Comparison of ENCODE assay signal across 22 mouse cellular contexts in genomic region chr2:165061638-165062433, GRCm38 (mm10). TPM values are rescaled to one million over a fixed set of nuclear protein-coding genes. Genes with fewer than 3 reads are reported as not detected.
A peak's percentile ranks its signal among the peaks of the same experiment; 100 is the strongest.
DNase-seq lines count a peak whose midpoint lies in the region; ATAC-seq and TF ChIP-seq lines count a peak whose summit lies in the region.
"Had no signal": no experiment of that assay in that cellular context is flagged by ENCODE, and none has a peak within 500 bp of the region (broad histone marks: within the 10 kb centered on the region; RNA-seq: fewer than 3 reads in every experiment).

No protein-coding gene starts in this region.

- 49% methylated on average over 16 of the region's 16 CpGs for WGBS in kidney, postnatal 0 days
- 52% methylated on average over 16 of the region's 16 CpGs for WGBS in intestine, embryonic 16.5 days
- 87% methylated on average over 16 of the region's 16 CpGs for WGBS in embryonic facial prominence, embryonic 10.5 days

- 0 out of 2 replicates have a peak overlapping the region, but pooled peaks have one; percentile 27 for H3K4me2 ChIP-seq in kidney, postnatal 0 days (ENCODE audit: low read length)
- H3K4me2 ChIP-seq in intestine, embryonic 16.5 days (ENCODE audit: low read depth, low read length) = 0 out of 2 replicates have a peak overlapping the region, but pooled peaks have one; percentile 3
- H3K4me2 ChIP-seq: embryonic facial prominence, embryonic 13.5 days; forebrain, embryonic 13.5 days; hindbrain, embryonic 15.5 days; liver, embryonic 15.5 days; neural tube, embryonic 13.5 days had no signal

- 0 out of 2 replicates have a peak, but pooled peaks cover under 1% of the 10 kb centered on the region for H3K4me1 ChIP-seq in kidney, postnatal 0 days (replicated peaks; ENCODE audit: insufficient read depth, low read length)
- H3K4me1 ChIP-seq in intestine, embryonic 16.5 days (ENCODE audit: control insufficient read depth, insufficient read depth, low read length) = peaks cover 6% of the 10 kb centered on the region; the same call in 1 of the 2 replicates
- peaks cover 5% of the 10 kb centered on the region for H3K4me1 ChIP-seq in embryonic facial prominence, embryonic 10.5 days
- H3K4me1 ChIP-seq: liver, embryonic 15.5 days had no signal

- peak overlapping the region; percentile 56 for H3K27ac ChIP-seq in kidney, postnatal 0 days
- H3K27ac ChIP-seq in intestine, embryonic 16.5 days (ENCODE audit: low read length) = peak overlapping the region; percentile 48; the same call in 1 of the 2 replicates
- no peak overlapping the region for H3K27ac ChIP-seq in embryonic facial prominence, embryonic 10.5 days (replicated peaks)
- H3K27ac ChIP-seq: embryonic facial prominence, embryonic 13.5 days; forebrain, embryonic 13.5 days; gastrocnemius, adult 2 months; hindbrain, embryonic 15.5 days; liver, embryonic 15.5 days; neural tube, embryonic 13.5 days had no signal

- no peak for ATAC-seq in kidney, postnatal 0 days (replicated peaks; ENCODE audit: low FRiP score, low read depth)
- 0 out of 2 replicates have a peak, but pooled peaks have one; percentile 31 for ATAC-seq in intestine, embryonic 16.5 days
- ATAC-seq in megakaryocyte, adult 5-6 weeks (ENCODE audit: poor library complexity, severe bottlenecking) = peak; percentile 75
- ATAC-seq: forebrain, embryonic 13.5 days; midbrain, embryonic 16.5 days; Patski had no signal

- H3K4me3 ChIP-seq in kidney, postnatal 0 days (replicated peaks; ENCODE audit: low read depth, low read length) = no peak overlapping the region
- no peak overlapping the region for H3K4me3 ChIP-seq in intestine, embryonic 16.5 days (ENCODE audit: low read length)
- H3K4me3 ChIP-seq in embryonic facial prominence, embryonic 10.5 days = no peak overlapping the region
- H3K4me3 ChIP-seq: embryonic facial prominence, embryonic 13.5 days; forebrain, embryonic 13.5 days; gastrocnemius, adult 2 months; hindbrain, embryonic 15.5 days; liver, embryonic 15.5 days; neural tube, embryonic 13.5 days had no signal

- no peaks in the 10 kb centered on the region for H3K27me3 ChIP-seq in kidney, postnatal 0 days (ENCODE audit: insufficient read depth, low read length)
- H3K27me3 ChIP-seq in intestine, embryonic 16.5 days (replicated peaks; ENCODE audit: control insufficient read depth, insufficient read depth, low read length) = 0 out of 2 replicates have a peak, but pooled peaks cover 3% of the 10 kb centered on the region
- peaks cover 16% of the 10 kb centered on the region; the same call in 1 of the 2 replicates for H3K27me3 ChIP-seq in embryonic facial prominence, embryonic 10.5 days (replicated peaks; ENCODE audit: low read depth, poor library complexity, severe bottlenecking)
- H3K27me3 ChIP-seq: CH12.LX; hindbrain, embryonic 15.5 days; neural tube, embryonic 13.5 days; Patski had no signal

- peak; percentile 79 for DNase-seq in kidney, postnatal 0 days (ENCODE audit: low spot score)
- DNase-seq in kidney, adult 11 months = no peak
- peak; percentile 61 to 69 for DNase-seq in B cell, adult 2 months
- DNase-seq in embryonic facial prominence, embryonic 10.5 days (ENCODE audit: low spot score) = no peak
- no peak for DNase-seq in adipocyte (ENCODE audit: low spot score)
- DNase-seq: cerebellum, postnatal 36 days; gastrocnemius, adult 2 months; retina, postnatal 1 day had no signal

- H3K36me3 ChIP-seq in kidney, postnatal 0 days (ENCODE audit: insufficient read depth, low read length) = no peaks in the 10 kb centered on the region
- no peaks in the 10 kb centered on the region for H3K36me3 ChIP-seq in intestine, embryonic 16.5 days (ENCODE audit: control insufficient read depth, insufficient read depth, low read length)
- H3K36me3 ChIP-seq in embryonic facial prominence, embryonic 10.5 days (replicated peaks) = no peaks in the 10 kb centered on the region
- H3K36me3 ChIP-seq: embryonic facial prominence, embryonic 13.5 days; hindbrain, embryonic 15.5 days; liver, embryonic 15.5 days; neural tube, embryonic 13.5 days had no signal

- no peak overlapping the region for H3K9ac ChIP-seq in kidney, postnatal 0 days (ENCODE audit: low read depth, low read length)
- no peak overlapping the region for H3K9ac ChIP-seq in intestine, embryonic 16.5 days (ENCODE audit: low read depth, low read length)
- H3K9ac ChIP-seq: embryonic facial prominence, embryonic 13.5 days; forebrain, embryonic 13.5 days; hindbrain, embryonic 15.5 days; liver, embryonic 15.5 days; neural tube, embryonic 13.5 days had no signal

- H3K9me3 ChIP-seq in kidney, postnatal 0 days (replicated peaks; ENCODE audit: low read length) = no peaks in the 10 kb centered on the region
- H3K9me3 ChIP-seq in intestine, embryonic 16.5 days (ENCODE audit: control insufficient read depth, low read length) = no peaks in the 10 kb centered on the region
- H3K9me3 ChIP-seq in embryonic facial prominence, embryonic 10.5 days = no peaks in the 10 kb centered on the region
- H3K9me3 ChIP-seq: embryonic facial prominence, embryonic 13.5 days; forebrain, embryonic 13.5 days; hindbrain, embryonic 15.5 days; liver, embryonic 15.5 days; neural tube, embryonic 13.5 days had no signal

- TF ChIP-seq CTCF in kidney, postnatal 0 days (IDR thresholded peaks at IDR 0.05; ENCODE audit: low read depth) = no peak

RNA-seq across cellular contexts. Expression of gene Cd40, which starts 6.4 kb away (rescaled TPM):
- 13.5 and 16.7 TPM in 2 replicates for polyA plus RNA-seq in kidney, postnatal 0 days (2015; fragmentation: Nextera tagmentation; extraction: Ambion mirVana)
- 7.6 and 9.7 TPM in 2 replicates for polyA plus RNA-seq in intestine, embryonic 16.5 days (2015; fragmentation: Nextera tagmentation; extraction: Ambion mirVana)
- 12.9 and 17.0 TPM in 2 replicates for total RNA-seq in megakaryocyte, adult 5-6 weeks (2015)
- 21.7 and 22.5 TPM in 2 replicates for total RNA-seq in megakaryocyte, adult 5-6 weeks (2017)
- 5.0 and 6.2 TPM in 2 replicates for polyA plus RNA-seq in embryonic facial prominence, embryonic 10.5 days (2016; fragmentation: Nextera tagmentation; extraction: Ambion mirVana)

RNA-seq across cellular contexts. Expression of gene Ncoa5, which starts 27.2 kb away (rescaled TPM):
- polyA plus RNA-seq in kidney, postnatal 0 days (2015; fragmentation: Nextera tagmentation; extraction: Ambion mirVana) = 35.6 and 38.6 TPM in 2 replicates
- polyA plus RNA-seq in intestine, embryonic 16.5 days (2015; fragmentation: Nextera tagmentation; extraction: Ambion mirVana) = 41.4 and 42.4 TPM in 2 replicates
- total RNA-seq in megakaryocyte, adult 5-6 weeks (2015) = 9.3 and 9.8 TPM in 2 replicates
- total RNA-seq in megakaryocyte, adult 5-6 weeks (2017) = 15.6 and 26.8 TPM in 2 replicates
- polyA plus RNA-seq in embryonic facial prominence, embryonic 10.5 days (2016; fragmentation: Nextera tagmentation; extraction: Ambion mirVana) = 98.9 TPM in 2 replicates

RNA-seq across cellular contexts. Expression of gene 1700025C18Rik, which starts 28.7 kb away (rescaled TPM):
- not detected in 2 replicates for polyA plus RNA-seq in kidney, postnatal 0 days (2015; fragmentation: Nextera tagmentation; extraction: Ambion mirVana)
- polyA plus RNA-seq in intestine, embryonic 16.5 days (2015; fragmentation: Nextera tagmentation; extraction: Ambion mirVana) = not detected in 2 replicates
- total RNA-seq in megakaryocyte, adult 5-6 weeks (2015) = not detected in 2 replicates
- not detected in 2 replicates for total RNA-seq in megakaryocyte, adult 5-6 weeks (2017)
- polyA plus RNA-seq in embryonic facial prominence, embryonic 10.5 days (2016; fragmentation: Nextera tagmentation; extraction: Ambion mirVana) = not detected in 2 replicates
- total RNA-seq: adrenal gland, adult 18-20 months; CH12.LX; gastrocnemius, adult 2 months; layer of hippocampus, adult 18-20 months; left cerebral cortex, postnatal 36 days had no signal
- polyA plus RNA-seq: embryonic facial prominence, embryonic 13.5 days; forebrain, embryonic 13.5 days; heart, embryonic 14.5 days; hindbrain, embryonic 15.5 days; liver, embryonic 15.5 days; midbrain, embryonic 16.5 days; neural tube, embryonic 13.5 days; Patski had no signal

Comparison
In these comparisons a context has a peak if more than half of its experiments do, and no peak if none do; other contexts are left out.
1. DNase-seq: peak in kidney, postnatal 0 days (single experiment) and B cell, adult 2 months (2 of 2); none in kidney, adult 11 months (single experiment), embryonic facial prominence, embryonic 10.5 days (single experiment) and adipocyte (single experiment).